Mouse (Mus musculus) activated CD4-positive, CD25-positive, alpha-beta regulatory T cell, adult 9 weeks (primary cell): ENCODE data around the gene Prame. TPM values are rescaled to one million over a fixed set of nuclear protein-coding genes. Genes with fewer than 3 reads are reported as not detected.

Source experiments
- polyA plus RNA-seq: library from polyadenylated mRNA; unstranded; fragments of 100-300 nt; shearing (Covaris generic); gene quantifications from one replicate; pipeline ENCODE4 v1.2.1, GENCODE M21; 2017

Gene Prame
- not detected for polyA plus RNA-seq

DNA sequence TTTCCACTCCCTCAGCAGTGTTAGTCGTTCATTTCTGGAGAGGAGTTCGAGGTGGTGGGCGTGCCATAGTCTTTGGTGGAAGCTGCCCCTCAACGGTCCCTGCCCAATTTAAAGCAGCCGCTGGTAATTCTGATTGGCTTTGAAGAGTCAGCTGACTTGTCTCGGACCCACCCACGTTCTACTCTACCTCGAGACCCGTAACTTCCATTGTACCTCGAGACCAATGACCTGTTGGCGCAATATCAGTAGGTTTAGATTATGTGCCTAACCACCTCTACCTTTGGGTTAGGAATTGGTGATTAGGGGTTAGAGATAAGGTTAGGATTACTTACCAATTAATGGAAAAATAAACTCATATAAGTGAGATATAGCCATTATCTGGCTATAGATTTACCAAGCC is at the start of gene Prame:
TSS of gene Prame (minus strand) at position 101 of the 400 bp plus-strand sequence.

DNA sequence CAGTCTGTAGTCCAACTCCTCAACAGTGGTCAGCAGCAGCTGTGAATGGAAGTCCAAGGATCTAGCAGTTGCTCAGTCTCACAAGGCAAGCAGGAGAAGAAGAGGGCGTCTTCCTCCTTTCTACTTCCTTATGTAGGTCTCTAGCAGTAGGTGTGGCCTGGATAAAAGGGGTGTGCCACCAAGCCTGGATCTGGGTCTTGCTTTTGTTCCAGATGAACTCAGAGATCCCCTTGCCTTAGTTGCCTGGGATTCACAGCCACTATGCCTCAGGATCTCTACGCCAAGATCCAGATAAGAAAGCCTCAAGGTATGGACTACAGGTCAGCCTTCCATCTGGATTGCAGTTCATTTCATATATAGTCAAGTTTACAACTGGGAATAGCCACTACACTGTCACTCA is 28.8 kb downstream of the Prame start, which contains the start of gene Nxf7:
TSS of gene Nxf7 (minus strand) at position 101 of the 400 bp plus-strand sequence.

Other genes starting within 250 kb of the Prame start
- 0.21 TPM for gene Gm7903, start 193.9 kb downstream of the Prame start, polyA plus RNA-seq
- gene AV320801, start 133.1 kb downstream of the Prame start, polyA plus RNA-seq, result not detected
- gene Nxf7, start 28.9 kb downstream of the Prame start, polyA plus RNA-seq, result not detected
- not detected for gene Tcp11x2, start 66.1 kb upstream of the Prame start, polyA plus RNA-seq
- not detected for gene Tmsb15a, start 97.6 kb upstream of the Prame start, polyA plus RNA-seq
- gene Armcx5, start 115.0 kb upstream of the Prame start, polyA plus RNA-seq, result 13.7 TPM
- 44.3 TPM for gene Gprasp1, start 115.0 kb upstream of the Prame start, polyA plus RNA-seq
- gene Bhlhb9, start 169.9 kb upstream of the Prame start, polyA plus RNA-seq, result 35.7 TPM
- gene Gprasp2, start 211.3 kb upstream of the Prame start, polyA plus RNA-seq, result 18.9 TPM